Mouse (Mus musculus) forebrain, embryonic 16.5 days (tissue): ENCODE results near the gene Wars2. TPM values are rescaled to one million over a fixed set of nuclear protein-coding genes. Genes with fewer than 3 reads are reported as not detected.

ENCODE experiments used
- ATAC-seq: fragments of 200-750 bp; cut with Nextera tagmentation; 2 replicates; pipeline ENCODE4 v1.8.0; 2017; ENCODE audit warnings: mild to moderate bottlenecking, moderate library complexity
- H3K27ac ChIP-seq: fragments of 300-500 bp; sonication (generic); 2 replicates; pipeline ENCODE4 v1.5.1; 2014; ENCODE audit warnings: low read length, control low read depth
- H3K27me3 ChIP-seq: fragments of 300-500 bp; sonication (generic); replicated peaks from 2 replicates; pipeline ENCODE4 v1.6.1; 2014; ENCODE audit warnings: low read length; ENCODE audit not compliant: control insufficient read depth, insufficient read depth
- H3K36me3 ChIP-seq: fragments of 300-500 bp; sonication (generic); 2 replicates; pipeline ENCODE4 v1.6.1; 2014; ENCODE audit not compliant: control insufficient read depth, insufficient read depth
- H3K4me1 ChIP-seq: fragments of 300-500 bp; sonication (generic); replicated peaks from 2 replicates; pipeline ENCODE4 v1.6.1; 2014; ENCODE audit warnings: low read length; ENCODE audit not compliant: control insufficient read depth, insufficient read depth
- H3K4me2 ChIP-seq: fragments of 300-500 bp; sonication (generic); 2 replicates; pipeline ENCODE4 v1.6.1; 2014; ENCODE audit warnings: mild to moderate bottlenecking, low read length, control low read depth
- H3K4me3 ChIP-seq: fragments of 300-500 bp; sonication (generic); replicated peaks from 2 replicates; pipeline ENCODE4 v1.5.1; 2014; ENCODE audit warnings: mild to moderate bottlenecking, low read length, control low read depth
- H3K9ac ChIP-seq: fragments of 300-500 bp; sonication (generic); replicated peaks from 2 replicates; pipeline ENCODE4 v1.6.1; 2014; ENCODE audit warnings: low read depth, low read length, control low read depth
- H3K9me3 ChIP-seq: fragments of 300-500 bp; sonication (generic); 2 replicates; pipeline ENCODE4 v1.6.1; 2016; ENCODE audit warnings: low read length; ENCODE audit not compliant: control insufficient read depth
- WGBS: fragments of 180-500 bp; shearing (Covaris S2); extraction: QIAGEN DNeasy Blood & Tissue Kit; methylation state at CpG from one replicate; pipeline ENCODE4 v1.1.7; 2014; 5-methylcytosine and 5-hydroxymethylcytosine counted together
- polyA plus RNA-seq: library from polyadenylated mRNA; unstranded; fragments of >200 nt; fragmentation: Nextera tagmentation; extraction: Ambion mirVana; gene quantifications from 2 replicates; pipeline ENCODE4 v1.2.1, GENCODE M21; 2015

Gene Wars2
- polyA plus RNA-seq, 1 experiment from 2014 or later = 6.3 TPM

DNA sequence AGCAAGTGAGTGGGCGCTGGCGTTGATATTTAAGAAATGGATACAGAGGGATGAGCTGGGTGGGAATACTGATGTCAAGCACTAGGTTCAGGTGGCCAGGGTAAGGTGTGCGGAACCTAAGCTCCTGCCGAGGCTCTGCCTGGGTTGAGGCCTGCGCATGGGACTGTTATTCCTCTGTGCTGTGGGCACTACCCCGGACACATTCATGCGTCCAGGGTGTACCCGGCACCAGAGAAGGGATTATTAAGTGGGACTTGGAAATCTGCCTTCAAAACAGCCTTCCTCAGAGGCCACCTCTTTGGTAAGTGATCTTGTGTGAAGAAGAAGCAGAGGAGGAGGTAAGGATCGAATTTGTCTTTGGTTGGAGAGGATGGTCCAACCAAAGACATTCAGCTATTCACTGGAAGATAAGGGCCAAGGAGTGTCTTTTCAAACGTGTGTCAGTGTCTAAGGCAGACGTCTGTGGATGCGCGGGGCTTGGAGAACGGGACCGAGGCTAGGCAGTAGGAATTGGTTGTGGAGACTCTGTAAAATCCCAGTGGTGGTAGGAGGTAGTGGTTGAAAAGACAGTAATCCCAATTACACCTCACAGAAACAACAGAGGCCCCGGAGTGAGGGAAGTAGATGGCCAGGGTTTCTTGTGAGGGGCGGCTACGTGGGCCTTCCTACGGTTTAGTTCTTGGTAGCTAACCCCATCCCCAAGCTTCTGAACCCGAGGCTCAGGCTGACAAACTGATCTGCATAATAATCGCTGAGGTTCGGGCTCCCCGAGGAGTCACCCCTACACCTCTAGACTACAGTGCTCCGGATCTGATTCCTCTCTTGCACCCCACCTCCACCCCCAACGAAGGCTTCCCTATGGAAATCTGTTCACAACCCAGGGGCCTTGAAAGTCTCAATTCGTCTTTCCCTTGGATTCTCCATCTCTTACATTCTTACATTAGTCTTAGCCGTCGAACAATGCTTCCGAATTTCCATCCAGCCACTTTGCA is 117.0 kb downstream of the Wars2 start:
- no peak overlapping the region for H3K4me3 ChIP-seq
- no peak overlapping the region for H3K27ac ChIP-seq
- H3K9me3 ChIP-seq = no peaks in the 10 kb centered on the region
- H3K4me1 ChIP-seq = peaks cover 9% of the 10 kb centered on the region
- H3K36me3 ChIP-seq = no peaks in the 10 kb centered on the region
- ATAC-seq = no peak
- 3% methylated on average over 29 of the region's 29 CpGs for WGBS
- no peak overlapping the region for H3K4me2 ChIP-seq
- peaks cover 64% of the 10 kb centered on the region for H3K27me3 ChIP-seq
- H3K9ac ChIP-seq = no peak overlapping the region

DNA sequence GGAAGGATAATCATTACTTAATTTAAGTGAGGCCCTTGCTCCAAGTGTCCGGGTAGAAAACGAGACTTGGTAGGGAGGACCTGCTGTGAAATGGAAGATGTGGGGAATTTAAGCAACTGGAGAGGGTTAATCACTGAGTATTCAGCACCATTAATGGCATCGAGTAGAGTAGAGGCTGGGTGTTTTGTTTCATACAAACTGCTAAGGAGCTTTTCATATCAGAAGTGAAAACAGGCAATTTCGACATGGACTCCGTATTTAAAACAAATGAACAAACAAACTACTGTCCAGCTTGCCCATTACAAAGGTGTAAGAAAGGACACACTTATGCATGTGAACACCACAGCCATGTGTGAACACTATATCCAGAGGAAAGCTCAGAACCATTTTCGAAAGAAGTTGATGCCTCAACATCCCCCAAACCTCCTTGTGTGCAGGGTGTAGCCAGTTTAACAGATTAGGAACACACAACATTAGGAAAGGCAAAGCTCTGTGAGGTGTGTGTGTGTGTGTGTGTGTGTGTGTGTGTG is 118.9 kb downstream of the Wars2 start:
- Histone ChIP-seq H3K27me3 (peaks cover 73% of the 10 kb centered on the region), H3K9me3 (no peaks in the 10 kb centered on the region), H3K4me1 (no peaks in the 10 kb centered on the region), H3K9ac (no peak overlapping the region), H3K36me3 (no peaks in the 10 kb centered on the region), H3K4me2 (no peak overlapping the region), H3K27ac (no peak overlapping the region), H3K4me3 (no peak overlapping the region)
- no peak for ATAC-seq
- WGBS = 4% methylated on average over 6 of the region's 6 CpGs

GRCm38 (mm10) chr3:99260395-99260794 is 119.5 kb downstream of the Wars2 start:
- H3K36me3 ChIP-seq = no peaks in the 10 kb centered on the region
- no peaks in the 10 kb centered on the region for H3K4me1 ChIP-seq
- 33% methylated on average over 2 of the region's 2 CpGs for WGBS
- H3K9ac ChIP-seq = no peak overlapping the region
- no peaks in the 10 kb centered on the region for H3K9me3 ChIP-seq
- no peak overlapping the region for H3K4me2 ChIP-seq
- H3K4me3 ChIP-seq = no peak overlapping the region
- H3K27me3 ChIP-seq = peaks cover 78% of the 10 kb centered on the region
- no peak overlapping the region for H3K27ac ChIP-seq
- ATAC-seq = no peak

- no peak overlapping the region for H3K4me2 ChIP-seq
- ATAC-seq = no peak
- no peak overlapping the region for H3K9ac ChIP-seq
- H3K4me1 ChIP-seq = no peaks in the 10 kb centered on the region
- WGBS = 0% methylated on average over 18 of the region's 18 CpGs
- no peaks in the 10 kb centered on the region for H3K9me3 ChIP-seq
- peaks cover 78% of the 10 kb centered on the region for H3K27me3 ChIP-seq
- no peaks in the 10 kb centered on the region for H3K36me3 ChIP-seq
- H3K4me3 ChIP-seq = no peak overlapping the region
- H3K27ac ChIP-seq = no peak overlapping the region
Observed at GRCm38 (mm10) chr3:99261371-99261791, 120.5 kb downstream of the Wars2 start.

GRCm38 (mm10) chr3:99261986-99262385 is 121.1 kb downstream of the Wars2 start:
- no peak overlapping the region for H3K27ac ChIP-seq
- H3K9ac ChIP-seq = no peak overlapping the region
- H3K9me3 ChIP-seq = no peaks in the 10 kb centered on the region
- no peak overlapping the region for H3K4me2 ChIP-seq
- 5% methylated on average over 2 of the region's 2 CpGs for WGBS
- no peaks in the 10 kb centered on the region for H3K4me1 ChIP-seq
- H3K27me3 ChIP-seq = peaks cover 78% of the 10 kb centered on the region
- ATAC-seq = no peak
- no peaks in the 10 kb centered on the region for H3K36me3 ChIP-seq
- no peak overlapping the region for H3K4me3 ChIP-seq

DNA sequence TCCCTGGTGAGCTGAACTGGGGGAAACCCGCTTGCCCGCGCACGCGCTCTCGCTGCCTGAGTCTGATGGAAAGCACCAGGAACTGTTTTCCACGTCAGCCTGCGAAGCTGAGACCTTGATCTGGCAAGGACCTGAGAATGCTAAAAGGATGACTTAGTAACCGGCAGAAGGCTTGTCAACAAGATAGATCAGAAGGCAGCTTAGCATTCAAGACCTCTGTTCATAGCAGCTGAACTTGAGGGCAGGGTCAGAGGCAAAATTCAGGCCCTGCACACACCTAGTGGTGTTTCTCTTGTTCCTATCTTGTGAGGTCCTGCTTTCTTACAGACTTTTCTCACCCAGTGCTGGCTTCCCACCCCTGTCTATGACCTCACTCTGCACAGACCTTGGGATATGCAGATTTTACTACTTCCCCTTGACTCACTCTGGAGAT is 122.6 kb downstream of the Wars2 start:
- H3K4me3 ChIP-seq = no peak overlapping the region
- WGBS = 12% methylated on average over 9 of the region's 9 CpGs
- no peaks in the 10 kb centered on the region for H3K4me1 ChIP-seq
- no peaks in the 10 kb centered on the region for H3K36me3 ChIP-seq
- H3K9me3 ChIP-seq = no peaks in the 10 kb centered on the region
- H3K9ac ChIP-seq = no peak overlapping the region
- no peak overlapping the region for H3K27ac ChIP-seq
- no peak for ATAC-seq
- H3K4me2 ChIP-seq = no peak overlapping the region
- peaks cover 63% of the 10 kb centered on the region for H3K27me3 ChIP-seq

GRCm38 (mm10) chr3:99264695-99265094 is 123.8 kb downstream of the Wars2 start:
- no peak for ATAC-seq
- H3K9ac ChIP-seq = no peak overlapping the region
- no peaks in the 10 kb centered on the region for H3K36me3 ChIP-seq
- H3K9me3 ChIP-seq = no peaks in the 10 kb centered on the region
- H3K4me3 ChIP-seq = no peak overlapping the region
- no peaks in the 10 kb centered on the region for H3K4me1 ChIP-seq
- WGBS = 13% methylated on average over 7 of the region's 7 CpGs
- peaks cover 56% of the 10 kb centered on the region for H3K27me3 ChIP-seq
- no peak overlapping the region for H3K27ac ChIP-seq
- no peak overlapping the region for H3K4me2 ChIP-seq

DNA sequence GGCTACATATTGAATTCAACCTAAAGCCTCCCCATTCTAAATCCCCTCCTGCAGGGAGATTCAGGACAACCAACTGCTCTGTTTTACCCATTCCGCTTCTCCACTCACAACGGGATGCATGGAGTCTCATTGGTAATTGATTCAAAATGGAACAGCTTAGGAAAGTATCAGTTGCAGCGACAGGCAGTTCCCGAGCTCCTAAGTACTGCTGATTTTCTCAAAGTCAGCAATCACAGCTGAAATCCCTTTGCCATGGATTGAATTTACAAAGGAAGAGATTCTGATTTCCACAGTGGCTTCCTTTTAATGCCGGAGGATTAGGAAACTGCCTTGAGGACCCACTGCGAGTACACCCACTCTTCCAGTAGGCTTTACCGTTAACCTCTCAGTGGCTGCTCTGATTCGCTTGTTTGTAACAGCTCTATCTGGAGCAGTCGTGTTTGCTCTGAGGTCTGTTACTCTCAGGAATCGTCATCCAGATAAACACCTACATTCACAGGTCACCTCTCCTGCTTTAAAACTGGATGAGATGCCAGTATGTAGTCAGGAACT is 126.0 kb downstream of the Wars2 start:
- H3K4me1 ChIP-seq = no peaks in the 10 kb centered on the region
- H3K9me3 ChIP-seq = no peaks in the 10 kb centered on the region
- peaks cover 47% of the 10 kb centered on the region for H3K27me3 ChIP-seq
- no peak overlapping the region for H3K4me3 ChIP-seq
- no peak overlapping the region for H3K9ac ChIP-seq
- H3K36me3 ChIP-seq = no peaks in the 10 kb centered on the region
- ATAC-seq = no peak
- no peak overlapping the region for H3K27ac ChIP-seq
- H3K4me2 ChIP-seq = no peak overlapping the region
- 26% methylated on average over 10 of the region's 10 CpGs for WGBS

DNA sequence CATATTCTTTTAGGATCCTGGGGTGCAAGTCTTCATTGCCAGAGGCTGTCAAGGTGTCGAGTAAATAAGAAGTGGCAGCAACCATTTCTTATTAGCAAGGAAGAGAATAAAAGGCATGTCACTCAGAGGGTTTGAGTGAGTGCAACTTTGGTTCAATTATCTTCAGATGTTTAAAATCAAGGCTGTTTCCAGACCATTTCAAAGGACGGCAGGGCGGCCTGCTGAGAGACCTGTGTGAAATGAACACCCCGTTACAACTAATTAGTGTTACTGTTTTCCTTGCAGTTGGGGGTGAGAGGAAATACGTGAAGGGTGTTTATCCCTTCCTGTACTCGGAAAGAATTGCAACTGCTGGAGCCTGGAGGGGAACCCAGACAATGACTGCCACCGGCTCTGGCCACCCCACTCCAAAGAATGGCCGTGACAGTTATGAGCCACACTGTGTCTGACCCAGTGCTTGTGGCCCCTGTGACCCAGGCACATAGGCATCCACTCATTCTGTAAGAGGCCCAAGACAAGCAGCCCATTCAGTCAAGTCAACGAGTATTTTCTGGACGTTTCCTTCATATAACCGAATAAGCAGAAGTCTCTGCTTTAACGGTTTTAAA is 137.2 kb downstream of the Wars2 start:
- ATAC-seq = no peak
- no peak overlapping the region for H3K4me3 ChIP-seq
- H3K4me1 ChIP-seq = 0 out of 2 replicates have a peak, but pooled peaks cover 2% of the 10 kb centered on the region
- peaks cover 8% of the 10 kb centered on the region; the same call in 1 of the 2 replicates for H3K27me3 ChIP-seq
- H3K4me2 ChIP-seq = no peak overlapping the region
- 16% methylated on average over 12 of the region's 12 CpGs for WGBS
- no peaks in the 10 kb centered on the region for H3K9me3 ChIP-seq
- no peak overlapping the region for H3K27ac ChIP-seq
- H3K9ac ChIP-seq = no peak overlapping the region
- no peaks in the 10 kb centered on the region for H3K36me3 ChIP-seq
